Mouse (Mus musculus) limb, embryonic 11.5 days (tissue): ENCODE data around the gene Abcd3. TPM values are rescaled to one million over a fixed set of nuclear protein-coding genes. Genes with fewer than 3 reads are reported as not detected.

Experiments
- ATAC-seq: fragments of 200-750 bp; cut with Nextera tagmentation; 2 replicates; pipeline ENCODE4 v1.8.0; 2017; ENCODE audit warnings: low read depth; ENCODE audit not compliant: insufficient number of reproducible peaks, low FRiP score, low TSS enrichment
- DNase-seq: peaks from one replicate; pipeline ENCODE4 v3.0.0-alpha.2; 2015; ENCODE audit warnings: low spot score
- H3K27ac ChIP-seq: fragments of 300-500 bp; sonication (generic); replicated peaks from 2 replicates; pipeline ENCODE4 v1.5.1; 2014; ENCODE audit warnings: low read depth, mild to moderate bottlenecking, low read length
- H3K27me3 ChIP-seq: fragments of 300-500 bp; sonication (generic); 2 replicates; pipeline ENCODE4 v1.6.1; 2014; ENCODE audit warnings: mild to moderate bottlenecking, low read length, mixed read lengths; ENCODE audit not compliant: control insufficient read depth, insufficient read depth
- H3K36me3 ChIP-seq: fragments of 300-500 bp; sonication (generic); 2 replicates; pipeline ENCODE4 v1.6.1; 2014; ENCODE audit warnings: mild to moderate bottlenecking, low read length, moderate library complexity, mixed read lengths; ENCODE audit not compliant: control insufficient read depth, insufficient read depth
- H3K4me1 ChIP-seq: fragments of 300-500 bp; sonication (generic); 2 replicates; pipeline ENCODE4 v1.6.1; 2014; ENCODE audit warnings: low read length, mixed read lengths; ENCODE audit not compliant: control insufficient read depth, insufficient read depth
- H3K4me2 ChIP-seq: fragments of 300-500 bp; sonication (generic); 2 replicates; pipeline ENCODE4 v1.6.1; 2014; ENCODE audit warnings: low read depth, mild to moderate bottlenecking, moderate library complexity; ENCODE audit not compliant: severe bottlenecking
- H3K4me3 ChIP-seq: fragments of 300-500 bp; sonication (generic); 2 replicates; pipeline ENCODE4 v1.5.1; 2014; ENCODE audit warnings: low read depth, low read length
- H3K9ac ChIP-seq: fragments of 300-500 bp; sonication (generic); 2 replicates; pipeline ENCODE4 v1.6.1; 2014; ENCODE audit warnings: mild to moderate bottlenecking, low read length
- H3K9me3 ChIP-seq: fragments of 300-500 bp; sonication (generic); 2 replicates; pipeline ENCODE4 v1.6.1; 2016; ENCODE audit warnings: low read length; ENCODE audit not compliant: control insufficient read depth
- WGBS: fragments of 180-500 bp; shearing (Covaris S2); extraction: QIAGEN DNeasy Blood & Tissue Kit; methylation state at CpG from one replicate; pipeline ENCODE4 v1.1.7; 2014; 5-methylcytosine and 5-hydroxymethylcytosine counted together
- polyA plus RNA-seq: library from polyadenylated mRNA; unstranded; fragments of >200 nt; fragmentation: Nextera tagmentation; extraction: Ambion mirVana; gene quantifications from 2 replicates; pipeline ENCODE4 v1.2.1, GENCODE M21; 2014

The Abcd3 gene
- 47.1 and 48.0 TPM in 2 replicates for polyA plus RNA-seq

GRCm38 (mm10) chr3:121814877-121815548 is at the start of gene Abcd3:
Gene Abcd3 (minus strand): TSS chr3:121815302.
- Histone ChIP-seq H3K9me3 (no peaks in the 10 kb centered on the region), H3K27ac (peak within 1 kb of the TSS; percentile 84), H3K4me3 (peak within 1 kb of the TSS; percentile 81), H3K9ac (peak within 1 kb of the TSS; percentile 78), H3K27me3 (no peaks in the 10 kb centered on the region), H3K4me1 (no peaks in the 10 kb centered on the region), H3K36me3 (no peaks in the 10 kb centered on the region), H3K4me2 (peak within 1 kb of the TSS; percentile 72)
- DNase-seq (peak; percentile 96), ATAC-seq (peak; percentile 88)
- under 1% methylated on average over 96 of the region's 99 CpGs for WGBS

- H3K9ac ChIP-seq: no peak overlapping the region
- H3K27ac ChIP-seq: no peak overlapping the region
- no peaks in the 10 kb centered on the region for H3K9me3 ChIP-seq
- no peak overlapping the region for H3K4me2 ChIP-seq
- ATAC-seq (no peak), DNase-seq (no peak)
- no peaks in the 10 kb centered on the region for H3K36me3 ChIP-seq
- peaks cover 6% of the 10 kb centered on the region; the same call in 1 of the 2 replicates for H3K4me1 ChIP-seq
- 36% methylated on average over 5 of the region's 5 CpGs for WGBS
- H3K27me3 ChIP-seq: no peaks in the 10 kb centered on the region
- H3K4me3 ChIP-seq: no peak overlapping the region
Observed at GRCm38 (mm10) chr3:121859142-121859541, 44.0 kb upstream of the Abcd3 start.

- Histone ChIP-seq H3K4me3 (no peak overlapping the region), H3K27ac (no peak overlapping the region), H3K4me2 (no peak overlapping the region), H3K4me1 (peaks cover 6% of the 10 kb centered on the region; the same call in 1 of the 2 replicates), H3K36me3 (no peaks in the 10 kb centered on the region), H3K9me3 (no peaks in the 10 kb centered on the region), H3K9ac (no peak overlapping the region), H3K27me3 (no peaks in the 10 kb centered on the region)
- 93% methylated on average over 4 of the region's 4 CpGs for WGBS
- ATAC-seq: no peak
- no peak for DNase-seq
Observed at GRCm38 (mm10) chr3:121856131-121856530, 41.0 kb upstream of the Abcd3 start.

- 81% methylated on average over 5 of the region's 5 CpGs for WGBS
- Histone ChIP-seq H3K27me3 (no peaks in the 10 kb centered on the region), H3K4me2 (no peak overlapping the region), H3K4me1 (peaks cover 3% of the 10 kb centered on the region; the same call in 1 of the 2 replicates), H3K9ac (no peak overlapping the region), H3K4me3 (no peak overlapping the region), H3K9me3 (no peaks in the 10 kb centered on the region), H3K27ac (no peak overlapping the region), H3K36me3 (no peaks in the 10 kb centered on the region)
- DNase-seq (no peak), ATAC-seq (no peak)
Observed at GRCm38 (mm10) chr3:121853781-121854520, 38.8 kb upstream of the Abcd3 start.

GRCm38 (mm10) chr3:121852074-121852826 is 37.1 kb upstream of the Abcd3 start:
- Histone ChIP-seq H3K4me2 (no peak overlapping the region), H3K27me3 (no peaks in the 10 kb centered on the region), H3K9me3 (no peaks in the 10 kb centered on the region), H3K36me3 (no peaks in the 10 kb centered on the region), H3K4me3 (no peak overlapping the region), H3K9ac (no peak overlapping the region), H3K4me1 (no peaks in the 10 kb centered on the region), H3K27ac (no peak overlapping the region)
- no peak for ATAC-seq
- DNase-seq: no peak
- 54% methylated on average over 4 of the region's 4 CpGs for WGBS

- H3K9me3 ChIP-seq: no peaks in the 10 kb centered on the region
- 87% methylated on average over 3 of the region's 3 CpGs for WGBS
- H3K27me3 ChIP-seq: no peaks in the 10 kb centered on the region
- H3K4me3 ChIP-seq: no peak overlapping the region
- H3K4me1 ChIP-seq: no peaks in the 10 kb centered on the region
- DNase-seq: no peak
- H3K36me3 ChIP-seq: no peaks in the 10 kb centered on the region
- ATAC-seq: no peak
- H3K27ac ChIP-seq: no peak overlapping the region
- no peak overlapping the region for H3K9ac ChIP-seq
- H3K4me2 ChIP-seq: no peak overlapping the region
Observed at GRCm38 (mm10) chr3:121851006-121851405, 35.9 kb upstream of the Abcd3 start.

GRCm38 (mm10) chr3:121850381-121850780 is 35.3 kb upstream of the Abcd3 start:
- no peak overlapping the region for H3K4me2 ChIP-seq
- H3K9me3 ChIP-seq: no peaks in the 10 kb centered on the region
- DNase-seq (no peak), ATAC-seq (no peak)
- WGBS: 90% methylated on average over 4 of the region's 4 CpGs
- no peaks in the 10 kb centered on the region for H3K27me3 ChIP-seq
- H3K4me1 ChIP-seq: no peaks in the 10 kb centered on the region
- H3K27ac ChIP-seq: no peak overlapping the region
- H3K36me3 ChIP-seq: no peaks in the 10 kb centered on the region
- no peak overlapping the region for H3K9ac ChIP-seq
- no peak overlapping the region for H3K4me3 ChIP-seq

- Histone ChIP-seq H3K9me3 (no peaks in the 10 kb centered on the region), H3K4me2 (no peak overlapping the region), H3K36me3 (no peaks in the 10 kb centered on the region), H3K4me1 (no peaks in the 10 kb centered on the region), H3K27me3 (no peaks in the 10 kb centered on the region), H3K27ac (no peak overlapping the region), H3K9ac (no peak overlapping the region), H3K4me3 (no peak overlapping the region)
- DNase-seq (no peak), ATAC-seq (no peak)
Observed at GRCm38 (mm10) chr3:121847296-121847695, 32.2 kb upstream of the Abcd3 start.
